ENCODE assay signal across 8 mouse cellular contexts in genomic region chr9:108808163-108808665, GRCm38 (mm10). TPM values are rescaled to one million over a fixed set of nuclear protein-coding genes. Genes with fewer than 3 reads are reported as not detected.
DNase-seq lines count a peak whose midpoint lies in the region; ATAC-seq lines count a peak whose summit lies in the region.

Gene Nckipsd, plus strand, starts transcription at chr9:108808368.

- H3K27ac ChIP-seq in hindbrain, embryonic 14.5 days, result peak within 1 kb of the TSS; percentile 63; the same call in 1 of the 2 replicates

- peaks cover 15% of the 10 kb centered on the region for H3K4me1 ChIP-seq in hindbrain, embryonic 14.5 days (replicated peaks; ENCODE audit: control insufficient read depth, insufficient read depth, low read length)

- WGBS in hindbrain, embryonic 14.5 days, result under 1% methylated on average over 52 of the region's 62 CpGs

- H3K36me3 ChIP-seq in hindbrain, embryonic 14.5 days (replicated peaks; ENCODE audit: control insufficient read depth, insufficient read depth), result peaks cover 75% of the 10 kb centered on the region

- H3K9me3 ChIP-seq in hindbrain, embryonic 14.5 days (ENCODE audit: control insufficient read depth, low read length), result no peaks in the 10 kb centered on the region

- peak within 1 kb of the TSS; percentile 93 for H3K4me2 ChIP-seq in hindbrain, embryonic 14.5 days (replicated peaks)

- DNase-seq in T-cell, adult 2 months (ENCODE audit: low spot score), result peak; percentile 93
- peak; percentile 95 to 98 for DNase-seq in cerebellum, postnatal 36 days
- peak; percentile 94 for DNase-seq in frontal cortex, postnatal 36 days (ENCODE audit: low spot score in 2 of 2)
- peak; percentile 98 for DNase-seq in hindbrain, embryonic 14.5 days (ENCODE audit: low spot score)
- peak; percentile 97 to 98 for DNase-seq in layer of hippocampus, postnatal 25 days (ENCODE audit: extremely low spot score in 1 of 2, low spot score in 1 of 2)
- DNase-seq in lung, postnatal 14 days, result peak; percentile 97
- DNase-seq in ovary, postnatal 36 days (ENCODE audit: low spot score), result peak; percentile 96
- peak; percentile 96 for DNase-seq in thymus, postnatal 25 days

- peak within 1 kb of the TSS; percentile 77 for H3K4me3 ChIP-seq in hindbrain, embryonic 14.5 days (replicated peaks; ENCODE audit: low read length)

- H3K9ac ChIP-seq in hindbrain, embryonic 14.5 days, result peak within 1 kb of the TSS; percentile 80

- H3K27me3 ChIP-seq in hindbrain, embryonic 14.5 days (ENCODE audit: control insufficient read depth, insufficient read depth, low read length), result no peaks in the 10 kb centered on the region

- peak; percentile 85 for ATAC-seq in hindbrain, embryonic 14.5 days (ENCODE audit: low FRiP score)

RNA-seq across cellular contexts. Expression of gene Nckipsd, which starts in this region (rescaled TPM):
- polyA plus RNA-seq in hindbrain, embryonic 14.5 days (2014; fragmentation: Nextera tagmentation; extraction: Ambion mirVana), result 28.5 and 29.6 TPM in 2 replicates
- 10 to 100 TPM; 64.9 to 68.1 TPM for total RNA-seq in layer of hippocampus, postnatal 25 days (2021)

Comparison
In these comparisons a context has a peak if more than half of its experiments do, and no peak if none do; other contexts are left out.
1. Peak in every context shown above with its lines: DNase-seq, ATAC-seq, H3K4me3 ChIP-seq and H3K27ac ChIP-seq.